Mouse (Mus musculus) urinary bladder, postnatal 4 days (tissue): Measurements from ENCODE around the gene Ccdc162.
"Not testable (repeated sequence)": the region's sequence is repeated elsewhere in the genome, so short reads cannot be mapped to it uniquely, and the experiment has no call there.

Experiments
- DNase-seq, 2 experiments: peaks; one replicate each; pipeline ENCODE4 v3.0.0; 2021 to 2022; ENCODE audit warnings: low spot score in 2 of 2

Ccdc162 gene

GRCm38 (mm10) chr10:41537983-41538330, 178.5 kb downstream of the Ccdc162 start:
- DNase-seq = no peak

DNA sequence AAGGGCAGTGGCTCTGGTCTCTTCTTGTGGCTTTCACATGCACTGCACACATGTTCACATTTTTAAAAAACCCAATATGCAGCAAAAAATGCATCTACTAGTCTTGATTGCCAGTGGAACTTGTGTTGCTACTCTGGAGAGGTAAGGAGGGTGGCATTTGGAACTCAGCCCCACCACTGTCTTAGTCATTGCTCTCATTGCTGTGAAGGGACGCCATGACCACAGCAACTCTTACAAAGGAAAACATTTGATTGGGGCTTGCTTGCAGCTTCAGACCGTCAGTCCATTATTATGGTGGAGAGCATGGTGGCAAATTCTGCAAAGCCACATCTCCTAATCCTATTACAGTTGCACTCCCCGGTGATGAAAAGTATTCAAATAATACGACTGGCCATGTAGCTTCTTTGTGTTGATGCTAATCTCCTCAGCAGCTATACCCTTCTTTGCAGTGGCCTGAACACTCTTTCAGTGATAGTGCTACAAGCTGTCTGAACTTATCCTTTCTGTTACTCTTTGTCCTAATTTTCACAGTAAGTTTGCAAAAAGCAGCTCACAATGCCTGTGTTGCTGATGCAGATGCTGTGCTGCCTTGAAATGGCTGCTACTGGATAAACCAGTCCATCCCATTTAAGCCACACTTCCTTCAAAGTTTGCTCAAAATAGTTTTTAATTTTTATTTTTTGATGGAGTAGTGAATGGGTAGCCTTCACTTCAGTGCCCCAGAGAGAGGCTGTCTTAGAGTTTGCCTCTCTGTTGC, 179.0 kb downstream of the Ccdc162 start:
- no peak for DNase-seq

DNA sequence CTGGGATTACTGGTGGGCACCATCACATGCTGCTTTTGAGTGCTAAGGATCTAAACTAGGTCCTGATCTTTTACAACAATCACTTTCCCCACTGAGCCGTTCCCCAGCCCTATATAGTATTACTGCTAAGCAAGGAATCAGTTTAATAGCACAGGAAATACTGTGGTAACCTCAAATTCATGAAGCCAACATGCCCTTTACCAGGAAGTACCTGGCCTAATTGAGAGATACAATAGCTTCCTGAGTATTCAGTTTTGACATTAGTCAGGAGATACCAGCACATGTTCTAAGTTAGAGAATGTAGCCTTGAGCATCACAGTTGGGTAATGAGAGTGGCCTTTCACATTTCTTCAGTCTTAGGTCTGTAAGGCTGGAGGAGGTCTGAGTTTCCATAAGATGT, 179.7 kb downstream of the Ccdc162 start:
- no peak for DNase-seq

DNA sequence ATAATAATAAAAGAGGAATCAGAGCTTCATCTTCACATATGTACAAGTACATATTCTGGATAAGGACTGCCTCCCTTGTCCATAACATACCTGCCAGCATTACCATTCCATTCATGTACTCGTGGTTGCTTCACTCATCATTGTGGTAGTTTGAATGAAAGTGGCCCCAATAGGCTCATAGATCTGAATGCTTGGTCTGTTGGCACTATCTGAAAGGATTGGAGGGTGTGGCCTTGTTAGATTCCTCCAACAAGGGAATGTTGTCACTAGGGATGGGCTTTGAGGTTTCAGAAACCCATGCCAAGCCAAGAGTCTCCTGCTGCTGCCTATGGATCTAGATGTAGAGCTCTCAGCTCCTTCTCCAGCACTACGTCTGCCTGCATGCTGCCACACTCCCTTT, 180.4 kb downstream of the Ccdc162 start:
- no peak for DNase-seq

- DNase-seq = no peak
Measured at GRCm38 (mm10) chr10:41529972-41530371, 186.5 kb downstream of the Ccdc162 start.

DNA sequence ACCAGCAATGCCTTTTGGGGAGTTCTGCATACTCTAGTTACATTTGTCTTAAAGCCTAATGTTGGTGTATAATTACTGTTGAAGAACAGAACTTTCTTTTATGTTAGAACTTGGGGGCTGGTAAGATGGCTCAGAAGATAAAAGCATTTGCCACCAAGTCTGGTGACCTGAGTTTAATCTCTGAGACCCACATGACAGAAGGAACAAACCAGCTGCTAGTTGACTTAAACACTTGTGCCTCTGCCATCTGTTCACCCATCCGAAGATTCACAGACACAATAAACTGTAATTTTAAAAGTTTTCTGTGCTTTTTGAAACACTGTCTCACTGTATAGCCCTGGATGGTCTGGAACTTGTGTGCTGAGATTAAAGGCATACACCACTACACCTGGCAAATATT, 190.7 kb downstream of the Ccdc162 start:
- DNase-seq = no peak

GRCm38 (mm10) chr10:41523386-41523785, 193.0 kb downstream of the Ccdc162 start:
- no peak for DNase-seq

DNA sequence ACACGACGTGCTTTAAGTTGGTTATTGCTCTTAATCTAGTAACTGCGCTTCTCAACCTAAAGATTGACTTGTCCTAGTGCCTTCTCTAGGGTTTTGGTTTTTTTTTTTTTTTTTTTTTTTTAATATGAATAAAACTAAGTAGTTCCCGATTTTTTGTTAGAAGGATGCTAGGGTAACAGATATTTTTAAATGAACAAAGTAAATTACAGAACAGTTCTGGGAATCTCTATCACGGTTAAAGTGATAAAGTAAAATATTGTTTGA, 196.1 kb downstream of the Ccdc162 start:
- no peak for DNase-seq

DNA sequence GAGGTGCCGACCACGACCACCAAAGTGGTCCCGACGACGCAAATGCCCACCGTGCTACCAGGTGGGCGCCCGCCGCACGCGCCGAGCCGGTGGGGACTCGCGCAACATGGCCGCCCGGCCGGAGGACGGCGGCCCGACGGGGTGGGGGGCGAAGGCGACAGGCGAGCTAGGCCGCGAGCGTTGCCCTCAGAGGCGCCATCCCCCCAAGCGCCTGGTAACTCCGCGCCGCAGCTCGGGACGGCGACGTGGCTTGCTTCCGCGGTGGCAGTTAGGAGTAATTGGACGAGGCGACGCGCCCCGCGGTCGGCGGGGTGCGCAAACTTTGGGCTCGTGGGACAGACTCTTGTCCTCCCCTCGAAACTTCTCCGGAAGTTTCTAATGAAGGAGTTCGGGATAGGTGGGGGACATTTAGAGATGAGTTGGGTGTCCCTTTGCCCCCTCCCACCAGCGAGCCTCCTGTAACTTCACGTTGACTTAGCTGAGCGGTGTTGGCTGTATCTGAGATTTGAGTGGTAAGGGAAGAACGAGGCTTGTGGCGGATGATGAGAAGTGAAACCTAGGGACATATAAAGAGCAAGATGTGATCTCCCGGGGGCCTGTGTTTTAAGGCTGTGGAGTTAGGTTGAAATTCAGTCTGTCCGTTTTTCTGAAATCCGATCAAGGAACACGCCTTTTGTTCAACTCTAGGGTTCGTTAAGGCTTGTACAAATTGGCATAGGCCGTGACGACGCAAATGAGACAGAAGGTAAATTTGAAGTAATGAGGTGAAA, 196.6 kb downstream of the Ccdc162 start:
- peak in 1 of 2 experiments; percentile 60 for DNase-seq

GRCm38 (mm10) chr10:41518981-41519618, 197.3 kb downstream of the Ccdc162 start, which contains the start of gene Cd164:
TSS of gene Cd164 (plus strand) at chr10:41519414.
- peak; percentile 90 to 92 for DNase-seq

DNA sequence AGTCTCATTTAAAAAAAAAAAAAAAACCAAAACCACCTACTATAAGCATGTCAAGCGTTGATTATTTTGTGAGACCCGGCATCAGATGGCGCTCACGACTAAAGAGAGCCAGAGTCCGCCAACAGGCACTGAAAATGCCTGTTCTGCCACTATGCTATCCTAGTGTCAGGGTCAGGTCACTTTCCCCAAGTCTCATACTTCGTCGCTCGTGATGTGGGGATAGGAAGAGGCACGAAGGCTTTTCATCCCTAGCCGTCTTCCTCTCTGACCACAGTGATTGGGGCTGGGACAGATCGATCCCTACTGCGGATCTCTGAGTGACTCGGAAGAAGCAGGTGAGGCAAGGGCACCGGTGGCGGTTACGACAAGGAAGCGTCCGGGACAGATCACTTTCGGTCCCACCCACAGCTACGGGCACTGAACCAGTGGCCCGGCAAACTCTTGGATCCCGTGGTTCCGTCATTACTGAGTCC, 197.9 kb downstream of the Ccdc162 start:
- DNase-seq = peak; percentile 64 to 68

DNA sequence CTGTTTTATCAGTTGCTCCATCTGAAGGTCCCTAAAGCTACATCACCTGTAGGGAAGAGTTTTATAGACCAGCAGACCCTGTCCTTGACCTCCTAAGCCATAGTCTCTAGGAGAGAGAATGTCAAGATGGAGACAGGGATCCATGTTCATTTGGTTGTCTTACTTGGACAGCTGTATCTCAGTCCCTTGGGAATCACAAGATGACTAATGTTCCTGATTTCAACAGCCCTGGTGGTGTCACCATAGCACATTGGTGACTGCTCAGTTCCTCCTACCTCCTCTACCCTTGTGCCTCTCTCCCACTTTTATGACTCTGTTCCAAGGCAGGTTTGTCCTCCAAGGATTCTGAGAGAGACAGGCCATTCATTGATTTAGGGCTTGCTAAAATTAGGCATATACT, 201.5 kb downstream of the Ccdc162 start:
- no peak for DNase-seq

GRCm38 (mm10) chr10:41514301-41514700, 202.1 kb downstream of the Ccdc162 start:
- DNase-seq = no peak

- DNase-seq = no peak
Measured at GRCm38 (mm10) chr10:41509160-41509559, 207.3 kb downstream of the Ccdc162 start.

GRCm38 (mm10) chr10:41505446-41505845, 211.0 kb downstream of the Ccdc162 start:
- not testable (repeated sequence) for DNase-seq

DNA sequence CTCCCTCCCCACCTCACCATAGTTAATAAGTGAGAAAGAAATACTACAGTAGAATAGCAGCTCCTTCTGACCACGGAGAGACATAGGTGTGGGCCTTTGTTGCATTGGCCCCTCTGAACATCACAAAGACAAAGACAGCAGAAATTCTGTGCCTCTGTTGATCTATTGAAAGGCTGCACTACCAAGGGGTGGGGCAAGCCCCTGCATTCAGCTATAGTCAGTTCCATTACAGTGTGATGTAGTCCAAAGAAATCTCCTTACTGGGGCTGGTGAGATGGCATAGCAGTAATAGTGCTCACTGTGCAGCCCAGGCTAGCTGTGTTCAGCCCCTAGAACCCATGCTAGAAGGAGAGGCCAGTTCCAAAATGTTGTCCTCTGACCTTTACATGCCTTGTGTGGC, 211.4 kb downstream of the Ccdc162 start:
- DNase-seq = no peak

- DNase-seq = no peak
Measured at GRCm38 (mm10) chr10:41500941-41501340, 215.5 kb downstream of the Ccdc162 start.

DNA sequence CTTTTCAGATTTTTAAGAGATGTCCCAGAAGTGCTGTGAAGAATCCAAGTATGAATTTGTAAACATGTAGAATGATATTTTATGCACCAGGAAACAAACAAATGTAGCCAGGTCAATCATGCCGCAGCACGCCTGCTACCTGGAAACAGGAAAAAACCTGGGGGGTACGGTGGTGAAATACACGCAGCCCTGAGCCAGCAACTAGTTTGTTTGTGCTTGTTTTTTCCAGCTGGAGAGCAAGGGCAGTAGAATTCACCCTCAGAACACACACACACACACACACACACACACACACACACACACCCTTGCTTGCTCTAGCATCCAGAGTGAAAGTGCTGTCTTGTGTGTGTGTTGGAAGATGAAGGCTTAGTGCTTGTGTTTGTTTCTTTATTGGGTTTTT, 225.3 kb downstream of the Ccdc162 start:
- no peak for DNase-seq

- DNase-seq = no peak
Measured at GRCm38 (mm10) chr10:41490518-41490873, 225.9 kb downstream of the Ccdc162 start.

DNA sequence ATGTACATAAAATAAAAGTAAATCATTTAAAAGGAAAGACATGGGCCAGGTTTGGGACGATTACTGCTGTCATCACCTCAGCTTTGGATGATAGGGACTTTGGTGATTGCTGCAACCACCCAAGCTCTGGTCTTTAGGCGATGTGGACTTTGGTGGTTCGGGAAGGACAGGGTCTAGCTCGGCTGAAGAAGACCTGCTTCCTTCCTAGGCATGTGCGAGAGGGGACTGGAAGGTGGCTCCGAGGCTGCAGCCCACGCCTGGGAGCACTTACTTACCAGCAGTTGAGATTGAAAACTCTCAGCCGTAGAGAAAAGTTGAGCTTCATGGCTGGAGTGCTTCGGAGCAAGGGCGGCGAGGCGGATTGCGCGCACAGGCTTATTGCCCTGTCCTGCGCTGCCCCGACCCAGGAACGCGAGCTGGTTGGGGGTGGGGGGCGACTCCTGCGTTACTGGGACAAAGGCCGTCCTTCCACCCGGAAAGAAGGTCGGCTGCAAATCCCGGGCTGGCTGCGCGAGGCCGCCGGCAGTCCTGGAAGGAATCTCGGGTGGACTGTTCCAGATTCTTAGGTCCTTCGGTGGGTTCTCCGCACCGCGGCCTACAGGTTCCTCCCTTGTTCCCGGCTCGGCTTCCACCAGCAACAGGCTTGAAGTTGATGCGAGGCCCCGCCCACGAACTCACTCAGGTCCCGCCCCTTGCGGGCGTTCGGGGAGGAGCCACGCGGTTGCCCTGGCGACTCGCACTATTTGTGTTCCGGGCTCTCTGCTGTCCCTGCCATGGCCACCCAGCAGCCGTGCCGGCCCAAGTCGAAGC, 226.5 kb downstream of the Ccdc162 start, which contains the start of the genes Smpd2 and Ppil6:
TSS of gene Smpd2 (minus strand) at position 662 of the 810 bp plus-strand sequence.
TSS of gene Ppil6 (plus strand) at position 732 of the 810 bp plus-strand sequence.
- peak; percentile 93 to 95 for DNase-seq

DNA sequence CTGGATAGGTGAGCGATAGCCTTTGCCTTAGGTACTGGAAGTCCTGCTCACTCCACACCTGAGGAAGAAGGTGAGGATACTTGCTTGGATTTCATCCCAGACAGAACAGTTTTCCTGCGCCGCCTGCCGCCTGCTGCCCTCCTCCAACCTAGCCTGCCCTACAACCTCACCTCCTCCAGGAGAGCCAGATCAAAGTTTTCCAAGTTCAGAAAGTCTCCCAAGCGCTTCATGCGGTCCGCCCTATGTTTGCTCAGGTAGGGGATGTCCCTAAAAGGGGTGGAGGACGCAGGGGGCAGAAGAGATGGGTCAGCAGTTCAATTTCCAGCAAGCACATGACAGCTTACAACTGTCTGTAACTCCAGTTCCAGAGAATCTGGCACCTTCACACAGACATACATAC, 227.1 kb downstream of the Ccdc162 start:
- no peak for DNase-seq

DNA sequence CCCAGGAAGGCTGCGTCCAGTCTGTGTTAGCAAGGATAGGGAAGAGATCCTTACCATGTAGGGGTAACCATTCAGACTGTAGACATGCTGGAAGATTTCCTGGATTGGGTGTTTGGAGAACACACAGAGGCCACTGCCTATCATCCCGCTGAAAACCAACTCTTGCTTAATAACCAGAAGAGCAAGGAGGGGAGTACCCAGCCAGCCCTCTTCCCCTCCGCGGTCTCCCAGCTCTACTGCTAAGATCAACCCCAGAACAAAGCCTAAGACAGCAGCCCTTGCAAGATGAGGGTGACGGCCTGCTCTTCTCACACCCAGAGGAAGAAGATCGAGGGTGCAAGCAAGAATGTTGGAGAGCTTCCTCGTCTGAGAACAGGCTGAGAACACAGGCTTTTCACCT, 227.6 kb downstream of the Ccdc162 start:
- DNase-seq = no peak
